Mouse (Mus musculus) megakaryocyte-erythroid progenitor cell, adult 5-6 weeks (primary cell): ENCODE measurements around the gene Ampd2. TPM values are rescaled to one million over a fixed set of nuclear protein-coding genes. Genes with fewer than 3 reads are reported as not detected.

Experiments
- ATAC-seq: replicated peaks from 2 replicates; pipeline ENCODE4 v1.8.0; 2016; ENCODE audit warnings: mild to moderate bottlenecking, inconsistent platforms; ENCODE audit not compliant: severe bottlenecking, poor library complexity, low FRiP score, low TSS enrichment
- total RNA-seq, 2 experiments: library from RNA; stranded (forward) in 1 of 2; stranded (reverse) in 1 of 2; fragments of 200-1000, 215-1000 nt in 1 of 2; fragments of >200 nt in 1 of 2; fragmentation: Nextera tagmentation in 1 of 2; gene quantifications; 2 replicates each; pipeline ENCODE4 v1.2.3; 2014 to 2017

Ampd2 gene
- total RNA-seq (2014; fragmentation: Nextera tagmentation) (56.9 and 63.8 TPM in 2 replicates), total RNA-seq (2017) (23.8 and 41.6 TPM in 2 replicates)

DNA sequence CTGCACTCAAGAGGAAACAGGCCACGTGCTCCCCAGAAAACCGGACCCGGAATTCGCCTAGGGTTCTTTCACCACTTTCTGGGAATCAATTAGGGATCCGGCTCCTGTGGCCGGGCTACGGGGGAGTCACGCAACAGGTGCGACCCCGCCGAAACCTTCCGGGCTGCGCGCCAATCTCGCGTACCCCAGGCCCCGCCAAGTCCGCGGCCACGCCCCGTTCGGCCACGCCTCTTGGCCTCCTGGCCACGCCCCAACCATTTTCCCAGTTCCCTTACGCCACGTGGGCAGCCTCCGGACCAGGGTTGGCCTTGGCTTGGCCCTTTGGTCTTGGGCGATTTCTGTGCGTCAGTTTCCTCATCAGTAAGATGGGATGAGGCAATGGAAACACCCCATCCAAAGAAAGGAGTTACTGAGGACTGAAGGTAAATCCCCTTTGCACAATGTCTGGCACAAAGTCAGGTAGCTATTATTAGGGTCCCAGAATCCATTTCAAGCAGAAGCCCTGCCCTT lies at the start of gene Ampd2:
TSS of gene Ampd2 (minus strand) at position 182 of the 510 bp plus-strand sequence.
- ATAC-seq: peak; percentile 32; the same call in 1 of the 2 replicates

GRCm38 (mm10) chr3:108134701-108135100 lies 48.2 kb upstream of the Ampd2 start:
- no peak for ATAC-seq

DNA sequence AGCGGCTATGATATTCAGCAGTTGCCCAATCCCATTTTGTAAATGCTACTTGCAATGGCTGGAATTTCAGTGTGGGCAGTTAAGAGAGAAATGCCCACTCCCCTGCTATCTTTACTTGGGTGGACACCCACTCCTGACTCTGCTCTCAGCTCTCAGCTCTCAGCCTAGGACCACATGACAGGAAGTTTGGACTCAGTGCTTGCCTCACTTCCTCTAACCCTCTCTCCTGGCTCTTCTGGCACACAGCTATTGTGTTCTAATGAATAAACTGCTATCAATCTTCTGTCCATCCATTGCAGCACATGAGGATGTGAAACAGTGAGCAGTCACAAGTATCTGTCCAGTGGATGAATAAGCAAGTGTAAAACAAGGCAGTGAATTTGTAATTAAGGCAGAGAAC lies 46.0 kb upstream of the Ampd2 start:
- ATAC-seq: no peak

GRCm38 (mm10) chr3:108131821-108132220 lies 45.4 kb upstream of the Ampd2 start:
- no peak for ATAC-seq

GRCm38 (mm10) chr3:108131216-108131615 lies 44.8 kb upstream of the Ampd2 start:
- no peak for ATAC-seq

DNA sequence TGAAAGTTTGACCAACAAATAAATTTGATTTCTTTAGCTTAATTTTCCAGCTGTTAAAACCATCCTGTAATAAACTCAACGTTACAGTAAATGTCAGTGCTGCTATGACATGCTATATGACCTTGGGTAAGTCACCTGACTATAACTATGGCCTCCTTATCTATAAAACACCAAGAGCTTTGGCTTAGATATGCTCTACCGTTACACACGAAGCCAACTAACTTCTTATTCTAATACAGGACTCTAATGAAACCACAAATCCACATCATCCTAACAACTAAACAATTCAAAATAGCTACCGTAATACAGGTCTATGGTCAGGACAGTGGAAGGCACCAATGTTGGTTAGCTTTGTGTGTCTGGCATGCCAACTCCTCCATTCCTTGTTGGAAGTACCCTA lies 43.4 kb upstream of the Ampd2 start:
- ATAC-seq: peak; percentile 80

GRCm38 (mm10) chr3:108129367-108129766 lies 42.9 kb upstream of the Ampd2 start:
- peak; percentile 41 for ATAC-seq

DNA sequence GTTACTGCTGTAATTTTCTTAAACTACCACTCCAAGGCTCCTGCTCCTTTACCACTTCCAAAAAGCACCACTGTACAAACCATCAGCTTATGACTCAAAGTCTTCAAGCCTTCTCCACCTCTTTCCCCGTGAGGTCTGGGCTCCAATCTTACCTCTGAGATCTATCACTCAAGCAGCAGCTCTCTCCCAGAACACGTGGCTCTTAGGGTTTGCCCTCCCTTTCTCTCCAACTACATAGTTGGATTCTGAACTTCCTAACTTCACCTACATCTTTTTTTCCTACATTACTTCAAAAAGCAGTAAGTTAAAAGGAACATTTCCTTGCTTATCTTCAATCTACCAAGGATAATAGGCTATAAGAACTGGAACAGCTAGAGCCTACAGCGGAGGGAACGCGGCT lies 42.1 kb upstream of the Ampd2 start:
- no peak for ATAC-seq

GRCm38 (mm10) chr3:108126327-108126726 lies 39.9 kb upstream of the Ampd2 start:
- ATAC-seq: no peak

- ATAC-seq: no peak
Measured at GRCm38 (mm10) chr3:108124131-108124530, 37.7 kb upstream of the Ampd2 start.

GRCm38 (mm10) chr3:108123242-108123641 lies 36.8 kb upstream of the Ampd2 start:
- ATAC-seq: no peak

- ATAC-seq: no peak
Measured at GRCm38 (mm10) chr3:108121101-108121500, 34.6 kb upstream of the Ampd2 start.

- no peak for ATAC-seq
Measured at GRCm38 (mm10) chr3:108117465-108117864, 31.0 kb upstream of the Ampd2 start.

- no peak for ATAC-seq
Measured at GRCm38 (mm10) chr3:108113591-108114289, 27.3 kb upstream of the Ampd2 start.

DNA sequence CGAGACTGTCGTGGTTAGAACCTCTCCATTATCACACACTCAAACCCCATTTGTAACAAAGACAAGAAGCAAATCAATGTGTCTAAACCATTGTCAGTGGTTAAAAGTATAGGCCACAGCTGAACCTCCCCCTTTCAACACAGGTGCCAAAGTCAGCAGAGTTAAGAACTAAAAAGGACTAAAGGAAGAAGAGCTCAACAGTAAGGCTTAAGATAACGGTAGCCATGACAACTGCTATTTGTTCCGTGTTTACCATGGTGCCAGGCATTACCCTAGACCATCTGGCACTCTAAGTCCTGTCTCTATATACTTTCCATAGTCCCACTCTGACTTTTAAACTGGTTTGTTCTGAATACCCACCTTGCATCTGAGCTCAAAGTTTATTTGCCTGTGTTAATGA lies 26.2 kb upstream of the Ampd2 start:
- peak; percentile 78 for ATAC-seq

DNA sequence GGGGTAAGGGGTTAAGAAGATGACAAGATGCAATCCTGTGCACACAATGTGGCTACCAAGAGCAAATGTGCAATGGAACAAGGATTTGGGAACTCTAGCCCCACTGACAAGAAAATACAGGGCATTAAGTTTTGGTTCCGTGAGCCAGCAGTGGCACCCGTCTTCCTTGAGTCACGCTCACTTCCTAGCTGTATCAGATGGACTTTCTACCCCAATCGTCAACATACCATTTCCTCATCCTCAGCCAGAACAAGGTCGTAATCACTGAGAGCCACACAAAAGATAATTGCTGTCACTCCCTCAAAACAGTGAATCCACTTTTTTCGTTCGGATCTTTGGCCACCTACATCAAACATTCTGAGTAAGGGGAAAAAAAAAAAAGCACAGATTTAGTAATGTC lies 25.8 kb upstream of the Ampd2 start:
- ATAC-seq: no peak

DNA sequence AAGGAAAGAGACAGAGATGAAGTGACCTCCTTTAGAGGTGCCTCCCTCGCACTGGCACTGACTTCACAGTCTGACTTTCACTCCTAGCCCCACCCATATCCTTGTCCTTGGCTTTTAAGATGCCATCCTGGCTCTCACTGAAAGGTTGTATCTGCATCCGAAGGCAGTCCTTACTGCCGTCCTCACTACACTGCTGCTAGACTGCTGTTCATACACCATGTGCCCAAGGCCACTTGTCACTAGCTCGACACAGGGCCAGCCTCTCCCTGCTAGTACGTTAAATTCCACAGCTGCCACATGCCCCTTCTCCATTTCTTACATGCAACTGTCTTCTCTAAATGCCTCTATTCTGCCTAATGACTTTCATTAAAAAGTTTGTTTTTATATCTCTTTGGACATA lies 24.9 kb upstream of the Ampd2 start:
- no peak for ATAC-seq

DNA sequence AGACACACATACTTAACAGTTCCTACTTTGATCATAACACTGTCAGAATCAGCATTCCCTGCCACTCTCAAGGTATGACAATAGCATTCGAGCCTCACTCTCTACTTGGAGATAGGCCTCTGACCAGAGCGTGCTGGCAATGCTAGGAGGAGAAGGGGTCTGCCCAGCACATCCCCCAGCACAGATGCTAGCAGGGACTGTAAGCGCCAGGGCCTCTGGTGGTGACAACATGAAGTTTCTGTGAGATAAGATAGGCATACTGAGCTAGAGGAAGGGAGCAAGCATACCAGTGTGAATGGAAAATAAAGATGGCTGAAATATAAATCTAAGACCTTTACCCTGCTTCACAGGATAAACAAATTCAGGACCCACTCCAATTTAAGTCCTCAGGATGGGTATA lies 18.8 kb upstream of the Ampd2 start:
- peak; percentile 81 for ATAC-seq

DNA sequence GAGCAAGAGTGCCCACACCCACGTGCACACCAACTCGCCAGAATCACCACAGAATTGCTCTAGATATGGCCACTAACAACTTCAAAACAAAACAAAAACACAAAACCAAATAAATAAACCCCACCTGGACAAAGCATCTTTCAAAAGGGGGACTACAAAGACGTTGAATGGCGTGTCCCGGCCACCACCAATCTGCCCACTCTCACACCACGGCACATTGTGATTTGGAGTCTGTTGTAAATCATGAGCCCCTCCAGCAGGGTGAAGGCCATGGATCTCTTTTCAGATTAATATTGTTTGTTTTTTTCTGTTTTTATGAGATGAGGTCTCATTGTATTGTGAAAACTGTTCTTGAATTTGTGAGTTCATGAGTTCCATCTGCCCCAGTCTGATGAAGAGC lies 15.6 kb upstream of the Ampd2 start:
- ATAC-seq: no peak

DNA sequence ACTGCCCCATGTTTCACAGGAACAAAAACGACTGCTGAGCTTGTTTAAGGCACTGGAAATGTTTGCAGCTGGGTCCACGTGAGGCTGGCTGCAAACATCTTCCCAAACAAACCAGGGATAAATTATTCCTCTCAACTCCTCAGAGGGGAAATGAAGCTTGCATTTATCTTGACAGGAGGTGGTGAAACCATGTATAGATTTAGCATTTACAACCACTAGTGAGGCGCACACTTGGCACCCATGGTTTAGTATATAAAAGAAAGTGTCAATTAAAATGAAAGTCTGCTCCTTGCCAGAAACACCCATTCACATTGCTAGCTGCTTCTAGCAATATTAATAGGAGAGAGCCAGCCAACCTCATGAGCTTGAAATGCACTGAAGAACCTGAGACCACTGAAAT lies 15.1 kb upstream of the Ampd2 start:
- no peak for ATAC-seq

DNA sequence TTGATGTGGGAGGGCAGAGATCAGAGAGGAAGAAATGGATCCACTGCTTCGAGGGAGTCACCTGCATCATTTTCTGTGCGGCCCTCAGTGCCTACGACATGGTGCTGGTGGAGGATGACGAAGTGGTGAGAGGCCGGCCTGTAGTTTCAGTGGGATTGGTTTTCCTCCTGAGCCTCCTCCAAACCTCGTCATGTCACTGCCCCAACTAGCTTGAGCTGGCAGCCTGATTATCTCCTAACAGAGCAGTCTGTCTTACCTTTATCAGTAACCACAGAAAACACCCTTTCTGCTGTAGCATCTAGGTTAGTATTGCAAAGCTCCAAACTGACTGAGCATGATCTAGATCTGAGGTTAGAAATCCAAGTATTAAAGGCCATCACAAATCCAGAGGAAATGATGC lies 11.9 kb upstream of the Ampd2 start:
- ATAC-seq: peak; percentile 69
